Mouse (Mus musculus) left cerebral cortex, adult 11 months (tissue): ENCODE results near the gene Ulk2.
"Not testable (repeated sequence)": the region's sequence is repeated elsewhere in the genome, so short reads cannot be mapped to it uniquely, and the experiment has no call there.

ENCODE experiments used
- DNase-seq: peaks from one replicate; pipeline ENCODE4 v3.0.0; 2022; ENCODE audit warnings: low spot score

Gene Ulk2

GRCm38 (mm10) chr11:61854988-61855411, at the start of gene Ulk2:
Gene Ulk2, minus strand, starts transcription at chr11:61855073.
- DNase-seq, result peak; percentile 79

DNA sequence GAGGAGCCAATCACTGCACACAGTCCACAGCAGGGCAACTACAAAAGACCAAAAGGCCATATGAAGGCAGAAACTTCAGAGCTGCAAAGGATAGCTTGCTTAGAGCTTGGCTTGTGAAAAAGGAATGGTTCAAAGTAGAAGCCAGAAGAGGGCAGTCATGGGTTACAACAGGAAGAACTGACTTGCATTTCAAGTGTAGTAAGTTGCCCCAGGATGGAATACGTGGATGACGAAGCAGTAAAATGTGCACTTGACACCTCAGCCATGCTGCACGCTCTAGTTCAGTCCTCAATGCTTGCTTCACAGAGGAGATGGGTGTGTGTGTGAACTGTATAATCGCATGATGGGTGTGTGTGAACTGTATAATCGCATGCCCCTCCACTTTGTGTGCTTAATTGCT, 27.3 kb upstream of the Ulk2 start:
- no peak for DNase-seq

DNA sequence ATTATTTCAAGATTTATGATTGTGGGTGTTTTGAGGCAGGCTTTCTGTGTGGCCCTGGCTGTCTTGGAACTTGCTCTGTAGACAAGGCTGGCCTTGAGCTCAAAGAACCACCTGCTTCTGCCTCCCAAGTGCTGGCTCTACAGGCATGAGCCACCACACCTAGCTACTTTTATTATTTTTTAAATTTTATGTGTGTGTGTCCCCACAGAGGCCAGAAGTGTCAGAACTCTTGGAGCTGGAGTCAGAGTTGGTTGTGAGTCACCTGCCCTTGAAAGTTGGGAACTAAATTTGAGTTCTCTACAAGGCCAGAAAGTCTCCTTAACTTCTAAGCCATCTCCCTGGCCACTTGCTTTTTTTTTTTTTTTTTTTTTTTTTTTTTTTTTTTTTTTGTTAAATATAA, 25.0 kb upstream of the Ulk2 start:
- no peak for DNase-seq

- no peak for DNase-seq
These were observed 17.0 kb upstream of the Ulk2 start for GRCm38 (mm10) chr11:61871881-61872280.

DNA sequence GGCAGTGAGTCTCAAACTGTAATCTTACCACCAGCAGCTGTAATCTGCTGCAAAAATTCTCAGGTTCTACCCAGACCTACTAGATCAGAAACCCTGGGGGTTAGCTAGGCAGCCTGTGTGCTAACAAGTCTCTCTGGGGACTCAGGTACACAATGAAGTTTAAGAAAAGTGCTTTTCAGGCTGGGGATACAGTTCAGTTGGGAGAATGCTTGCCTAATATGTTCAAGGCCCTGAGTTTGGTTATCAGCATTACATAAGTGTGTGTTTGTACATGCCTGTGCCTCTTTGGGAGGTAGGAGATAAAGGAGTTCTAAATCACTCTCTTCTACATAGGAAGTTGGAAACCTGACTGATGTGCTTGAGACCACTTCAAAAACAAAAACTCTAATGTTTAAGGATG, 12.0 kb upstream of the Ulk2 start:
- no peak for DNase-seq

GRCm38 (mm10) chr11:61861781-61862547, 7.1 kb upstream of the Ulk2 start:
- DNase-seq, result no peak

DNA sequence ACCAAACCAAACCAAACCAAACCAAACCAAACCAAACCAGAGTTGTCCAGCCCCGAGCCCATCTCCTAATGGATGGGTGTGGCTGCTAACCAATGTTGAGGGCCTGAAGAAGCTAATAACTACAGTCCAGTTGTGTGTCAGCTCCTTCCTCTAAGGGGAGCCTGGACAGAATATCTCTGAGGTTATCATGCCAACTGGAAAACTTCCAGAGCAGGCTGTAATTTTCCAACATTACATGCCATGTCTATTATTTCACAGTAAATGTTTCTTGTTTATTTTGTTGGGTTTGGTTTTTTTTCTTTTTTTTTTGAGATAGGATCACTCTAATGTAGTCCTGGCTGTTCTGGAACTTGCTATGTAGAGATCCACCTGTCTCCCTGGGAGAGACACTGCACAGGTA, 4.4 kb upstream of the Ulk2 start:
- DNase-seq, result no peak

DNA sequence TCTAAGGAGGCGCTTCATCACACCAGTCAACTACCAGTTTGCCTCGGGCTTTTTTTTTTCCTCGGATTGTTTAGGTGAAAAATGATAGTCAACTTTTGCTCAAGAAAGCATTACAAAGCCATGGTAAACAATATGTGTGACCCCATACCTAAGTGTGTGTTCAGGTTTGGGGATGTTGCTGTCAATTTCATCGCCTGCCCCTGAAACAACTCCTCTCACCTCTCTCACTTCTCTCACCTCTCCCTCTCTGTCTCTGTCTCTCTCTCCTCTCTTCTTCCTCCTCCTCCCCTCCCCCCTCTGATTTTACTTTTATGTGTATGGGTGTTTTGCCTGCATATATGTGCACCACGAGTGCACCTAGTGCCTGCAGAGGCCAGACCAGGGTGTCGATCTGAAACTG, 666 bp upstream of the Ulk2 start:
- DNase-seq, result no peak

- peak; percentile 72 for DNase-seq
These were observed 474 bp downstream of the Ulk2 start for GRCm38 (mm10) chr11:61854211-61854987.

- no peak for DNase-seq
These were observed 1.2 kb downstream of the Ulk2 start for GRCm38 (mm10) chr11:61853659-61854058.

DNA sequence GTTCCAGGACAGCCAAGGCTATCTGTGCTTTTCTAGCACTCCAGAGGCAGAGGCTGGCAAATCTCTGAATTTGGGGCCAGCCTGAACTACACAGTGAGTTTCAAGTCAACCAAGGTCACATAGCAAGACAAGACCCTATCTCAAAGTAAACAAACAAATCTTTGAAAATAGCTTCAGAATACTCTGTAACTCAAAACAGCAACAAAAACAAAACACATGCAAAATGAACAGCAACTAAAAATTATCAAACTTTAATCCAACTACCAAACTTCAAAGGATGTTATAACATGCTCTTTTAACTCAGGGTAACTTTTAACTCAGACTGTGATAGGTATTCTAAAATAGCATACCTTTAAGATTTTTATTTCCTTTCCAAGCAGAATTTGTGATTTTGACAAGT, 2.0 kb downstream of the Ulk2 start:
- DNase-seq, result no peak

GRCm38 (mm10) chr11:61851195-61851594, 3.7 kb downstream of the Ulk2 start:
- no peak for DNase-seq

DNA sequence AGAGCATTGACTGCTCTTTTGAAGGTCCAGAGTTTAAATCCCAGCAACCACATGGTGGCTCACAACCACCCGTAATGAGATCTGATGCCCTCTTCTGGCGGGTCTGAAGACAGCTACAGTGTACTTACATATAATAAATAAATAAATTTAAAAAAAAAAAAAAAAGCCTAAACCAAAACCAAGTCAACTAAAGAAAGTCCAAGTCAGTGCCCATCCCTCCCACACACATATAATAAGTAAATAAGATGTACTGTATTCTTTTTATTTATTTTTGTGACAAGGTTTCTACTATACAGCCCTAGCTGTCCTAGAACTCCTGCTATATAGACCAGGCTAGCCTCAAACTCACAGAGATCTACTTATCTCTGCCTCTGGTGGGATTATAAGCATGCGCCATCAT, 14.2 kb downstream of the Ulk2 start:
- DNase-seq, result not testable (repeated sequence)

- no peak for DNase-seq
These were observed 14.9 kb downstream of the Ulk2 start for GRCm38 (mm10) chr11:61839940-61840339.

- no peak for DNase-seq
These were observed 15.7 kb downstream of the Ulk2 start for GRCm38 (mm10) chr11:61839182-61839581.

GRCm38 (mm10) chr11:61809793-61810192, 45.1 kb downstream of the Ulk2 start:
- DNase-seq, result no peak

- DNase-seq, result no peak
These were observed 46.2 kb downstream of the Ulk2 start for GRCm38 (mm10) chr11:61808551-61809117.

DNA sequence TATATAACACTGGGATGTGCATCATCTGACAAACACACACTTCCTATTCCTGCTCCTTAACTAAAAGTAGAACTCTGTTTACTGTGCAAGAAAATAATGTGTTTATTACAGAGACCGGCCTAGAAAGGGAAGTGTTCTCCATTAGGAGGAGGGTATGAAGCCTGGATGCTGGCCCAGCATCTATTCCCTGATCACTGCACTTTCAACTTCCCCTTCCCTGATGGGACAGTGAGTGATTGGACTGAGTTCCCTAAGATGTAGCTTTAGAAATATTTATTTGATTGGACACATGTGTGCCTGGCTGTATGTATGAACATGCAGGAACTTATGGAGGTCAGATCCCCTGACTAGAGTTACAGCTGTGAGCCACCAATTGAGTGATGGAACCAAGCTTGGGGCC, 61.4 kb downstream of the Ulk2 start:
- no peak for DNase-seq

DNA sequence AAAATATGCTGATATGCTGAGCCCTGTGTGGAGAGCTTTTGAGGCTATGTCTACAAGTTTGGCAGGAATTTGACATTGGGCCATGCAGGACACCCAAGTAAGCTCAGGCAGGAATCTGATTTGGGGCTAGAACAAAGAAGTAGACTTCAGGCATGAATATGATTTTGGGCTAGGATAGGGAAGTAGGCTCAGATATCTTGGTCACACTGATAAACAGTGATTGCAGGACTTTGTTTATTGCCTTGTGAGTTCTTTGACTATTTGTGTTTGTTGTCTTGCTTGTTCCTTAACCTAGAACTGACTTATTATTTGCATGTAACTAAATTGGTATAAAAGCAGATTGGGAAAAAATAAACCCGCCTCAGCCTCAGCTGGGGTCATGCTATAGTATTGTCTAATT, 66.3 kb downstream of the Ulk2 start:
- no peak for DNase-seq

DNA sequence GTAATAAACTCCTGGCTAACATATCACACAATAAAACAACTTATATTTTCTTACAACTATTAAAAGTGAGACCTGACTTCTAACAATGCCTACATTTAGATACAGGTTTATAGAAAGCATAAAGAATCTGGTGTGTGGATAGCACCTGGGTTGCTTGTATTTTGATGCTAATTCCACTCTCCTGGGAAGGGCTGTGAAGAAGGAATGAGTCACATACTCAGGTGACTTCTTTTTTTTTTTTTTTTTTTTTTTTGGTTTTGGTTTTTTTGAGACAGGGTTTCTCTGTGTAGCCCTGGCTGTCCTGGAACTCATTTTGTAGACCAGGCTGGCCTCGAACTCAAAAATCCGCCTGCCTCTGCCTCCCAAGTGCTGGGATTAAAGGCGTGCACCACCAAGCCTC, 72.3 kb downstream of the Ulk2 start:
- DNase-seq, result not testable (repeated sequence)

DNA sequence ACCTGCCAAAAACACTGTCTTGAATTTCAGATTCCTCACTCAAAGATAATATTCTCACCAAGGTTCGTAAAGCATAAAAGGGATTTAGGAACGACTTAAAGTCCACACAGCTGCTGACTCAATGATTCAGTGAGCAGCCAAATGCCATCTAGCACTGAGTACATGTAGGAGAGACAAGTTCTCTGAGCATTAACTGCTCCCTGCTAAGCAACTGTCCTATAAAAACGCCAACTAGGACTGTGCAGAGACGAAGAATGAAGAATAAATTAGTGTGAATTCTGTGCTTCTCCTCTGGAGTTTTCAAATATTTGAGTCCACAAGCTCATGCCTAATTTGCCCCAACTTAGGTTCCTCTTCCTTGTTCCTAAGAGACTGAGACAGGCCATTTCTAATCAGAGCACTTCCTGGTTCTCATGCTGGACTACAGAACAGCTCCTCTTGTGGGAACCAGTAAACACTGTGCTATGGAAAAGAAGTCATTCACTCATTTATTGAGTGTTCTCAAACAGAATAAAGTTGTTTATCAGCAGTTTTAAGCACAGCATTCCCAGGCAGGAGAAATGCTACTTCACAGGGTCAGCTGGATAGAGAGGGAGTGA, 80.2 kb downstream of the Ulk2 start:
- DNase-seq, result no peak

GRCm38 (mm10) chr11:61761584-61762407, 93.1 kb downstream of the Ulk2 start, which contains the start of gene Prpsap2:
Gene Prpsap2, minus strand, starts transcription at chr11:61762088.
- peak; percentile 94 for DNase-seq
